Mouse (Mus musculus) liver, adult 2 months (tissue): ENCODE results near the gene Drc3.

Experiments
- CTCF ChIP-seq: fragments of 200-500 bp; IDR thresholded peaks from 2 replicates; pipeline ENCODE4 v1.5.1; 2011; ENCODE audit warnings: low read depth, low read length, control low read depth
- POLR2A ChIP-seq: fragments of 200-500 bp; IDR thresholded peaks from 2 replicates; pipeline ENCODE4 v1.6.1; 2011; ENCODE audit warnings: low read length, control low read depth; ENCODE audit not compliant: insufficient read depth; ENCODE audit errors: extremely low read depth

DNA sequence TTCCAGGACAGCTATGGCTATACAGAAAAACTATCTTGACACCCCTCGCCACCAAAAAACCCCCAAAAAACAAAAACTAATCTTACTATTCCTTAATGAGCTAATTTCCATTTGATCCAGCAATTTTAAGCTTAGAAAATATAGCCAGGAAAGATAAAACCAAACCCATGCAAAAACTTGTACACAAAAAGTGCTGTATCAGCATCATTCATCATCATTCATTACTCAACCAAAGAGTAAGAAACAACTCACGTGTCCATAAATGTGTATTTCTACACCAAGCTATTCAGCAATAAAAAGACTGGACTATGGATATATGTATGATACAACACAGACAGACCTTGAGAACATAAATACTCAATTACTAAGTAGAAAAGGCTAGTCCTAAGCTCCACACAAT lies 59.8 kb downstream of the Drc3 start:
- TF ChIP-seq POLR2A (no peak), CTCF (no peak)
